Mouse (Mus musculus) ES-Bruce4 (cell line): Measurements from ENCODE around the gene Tgfbi.

ENCODE experiments used
- CTCF ChIP-seq: IDR thresholded peaks from one replicate; pipeline ENCODE4 v1.8.1; 2011; ENCODE audit warnings: low read depth, low read length
- EP300 ChIP-seq: IDR thresholded peaks from 2 replicates; pipeline ENCODE4 v1.6.1; 2011; ENCODE audit warnings: low read depth, low read length; ENCODE audit not compliant: insufficient read depth
- POLR2A ChIP-seq: IDR thresholded peaks from one replicate; pipeline ENCODE4 v1.8.1; 2011; ENCODE audit warnings: low read length; ENCODE audit not compliant: insufficient read depth

DNA sequence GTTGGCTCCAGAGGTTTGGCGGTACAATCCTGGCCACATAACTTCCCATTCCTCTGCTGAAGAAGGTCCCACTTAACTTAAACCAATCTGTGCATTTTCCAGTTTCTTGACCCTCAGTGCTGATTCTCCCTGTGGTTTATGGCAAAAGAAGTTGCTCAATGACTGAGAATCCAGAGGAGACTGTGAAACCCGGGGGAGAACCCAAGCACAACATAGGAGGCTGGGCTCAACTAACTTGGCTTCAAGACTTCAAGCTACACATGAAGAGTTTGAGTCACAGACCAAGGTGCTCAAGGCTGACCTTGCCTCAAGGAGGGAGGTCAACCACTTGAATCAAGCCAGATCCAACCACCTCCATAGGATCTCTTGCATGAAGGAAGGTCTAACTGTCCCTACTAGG lies 9.8 kb upstream of the Tgfbi start:
- TF ChIP-seq CTCF, result no peak
- no peak for TF ChIP-seq EP300
- no peak for TF ChIP-seq POLR2A
